Mouse (Mus musculus) c-Kit-positive CD71-positive TER-119-positive erythroid progenitor cells, embryonic 14.5 days (primary cell): ENCODE results near the gene Dynlt1c.
"Not testable (repeated sequence)": the region's sequence is repeated elsewhere in the genome, so short reads cannot be mapped to it uniquely, and the experiment has no call there.

ENCODE experiments used
- DNase-seq: peaks from one replicate; pipeline ENCODE4 v3.0.0-alpha.2; 2013; ENCODE audit warnings: low spot score

Dynlt1c gene

GRCm38 (mm10) chr17:6655087-6655511 lies 53.6 kb downstream of the Dynlt1c start:
- peak; percentile 52 for DNase-seq

GRCm38 (mm10) chr17:6655567-6656281 lies 54.3 kb downstream of the Dynlt1c start, which contains the start of gene Dynlt1f:
TSS of gene Dynlt1f (minus strand) at chr17:6655900.
- DNase-seq: peak; percentile 16

GRCm38 (mm10) chr17:6656471-6656870 lies 55.0 kb downstream of the Dynlt1c start:
- not testable (repeated sequence) for DNase-seq

GRCm38 (mm10) chr17:6658801-6659200 lies 57.3 kb downstream of the Dynlt1c start, which contains the start of gene Sytl3:
TSS of gene Sytl3 (plus strand) at chr17:6659093.
- not testable (repeated sequence) for DNase-seq
